Mouse (Mus musculus): ENCODE results near the gene Sema5b.

Gene Sema5b

GRCm38 (mm10) chr16:35592274-35593065 is 51.5 kb downstream of the Sema5b start:
- DNase-seq (ENCODE audit: low spot score) = no peak

GRCm38 (mm10) chr16:35593474-35593873 is 52.5 kb downstream of the Sema5b start:
- DNase-seq (ENCODE audit: low spot score) = no peak

- DNase-seq (ENCODE audit: low spot score) = no peak
Measured at GRCm38 (mm10) chr16:35596241-35596640, 55.3 kb downstream of the Sema5b start.

- no peak for DNase-seq (ENCODE audit: low spot score)
Measured at GRCm38 (mm10) chr16:35596661-35597350, 55.9 kb downstream of the Sema5b start.

- no peak for DNase-seq (ENCODE audit: low spot score)
Measured at GRCm38 (mm10) chr16:35597991-35598390, 57.0 kb downstream of the Sema5b start.

- no peak for DNase-seq (ENCODE audit: low spot score)
Measured at GRCm38 (mm10) chr16:35598802-35599201, 57.9 kb downstream of the Sema5b start.

GRCm38 (mm10) chr16:35600282-35600681 is 59.3 kb downstream of the Sema5b start:
- DNase-seq (ENCODE audit: low spot score) = no peak

GRCm38 (mm10) chr16:35601426-35601825 is 60.5 kb downstream of the Sema5b start:
- no peak for DNase-seq (ENCODE audit: low spot score)

GRCm38 (mm10) chr16:35602529-35602928 is 61.6 kb downstream of the Sema5b start:
- no peak for DNase-seq (ENCODE audit: low spot score)

- DNase-seq (ENCODE audit: low spot score) = no peak
Measured at GRCm38 (mm10) chr16:35603729-35604522, 63.0 kb downstream of the Sema5b start.

GRCm38 (mm10) chr16:35607250-35607649 is 66.3 kb downstream of the Sema5b start:
- DNase-seq (ENCODE audit: low spot score) = no peak

- no peak for DNase-seq (ENCODE audit: low spot score)
Measured at GRCm38 (mm10) chr16:35608244-35608643, 67.3 kb downstream of the Sema5b start.

GRCm38 (mm10) chr16:35609561-35609960 is 68.6 kb downstream of the Sema5b start:
- no peak for DNase-seq (ENCODE audit: low spot score)

- DNase-seq (ENCODE audit: low spot score) = no peak
Measured at GRCm38 (mm10) chr16:35613851-35614804, 73.2 kb downstream of the Sema5b start.

- DNase-seq (ENCODE audit: low spot score) = no peak
Measured at GRCm38 (mm10) chr16:35617732-35618131, 76.8 kb downstream of the Sema5b start.

- no peak for DNase-seq (ENCODE audit: low spot score)
Measured at GRCm38 (mm10) chr16:35623026-35623425, 82.1 kb downstream of the Sema5b start.

GRCm38 (mm10) chr16:35623986-35624385 is 83.0 kb downstream of the Sema5b start:
- DNase-seq (ENCODE audit: low spot score) = no peak

- no peak for DNase-seq (ENCODE audit: low spot score)
Measured at GRCm38 (mm10) chr16:35624877-35625276, 83.9 kb downstream of the Sema5b start.

- DNase-seq (ENCODE audit: low spot score) = no peak
Measured at GRCm38 (mm10) chr16:35625286-35626020, 84.5 kb downstream of the Sema5b start.

GRCm38 (mm10) chr16:35627992-35628607 is 87.2 kb downstream of the Sema5b start:
- peak; percentile 53 for DNase-seq (ENCODE audit: low spot score)
